Mouse (Mus musculus) embryo, embryonic 11.5 days (tissue): Measurements from ENCODE around the gene D5Ertd577e.
"Not testable (repeated sequence)": the region's sequence is repeated elsewhere in the genome, so short reads cannot be mapped to it uniquely, and the experiment has no call there.

Experiments used
- DNase-seq: peaks from one replicate; pipeline ENCODE4 v3.0.0-alpha.2; 2012; ENCODE audit warnings: low read depth, low spot score

D5Ertd577e gene

GRCm38 (mm10) chr5:95456506-95456905 is at the start of gene D5Ertd577e:
D5Ertd577e (plus strand) TSS chr5:95456806.
- not testable (repeated sequence) for DNase-seq

GRCm38 (mm10) chr5:95510458-95510857 is 53.9 kb downstream of the D5Ertd577e start, which contains the start of gene Gm3286:
Gm3286 (plus strand) TSS chr5:95510758.
- DNase-seq: not testable (repeated sequence)
